Mouse (Mus musculus) heart, adult 2 months (tissue): ENCODE measurements at regions not wholly inside any gene's neighbourhood (a gene's known extent, or its start where the extent isn't known, plus 50 kb on each side); places are given as distances from the start of the nearest gene placed in this dataset.

Source experiments
- CTCF ChIP-seq: fragments of 200-600 bp; IDR thresholded peaks from 2 replicates; pipeline ENCODE4 v1.8.1; 2022; ENCODE audit warnings: antibody characterized with exemption, mild to moderate bottlenecking, moderate library complexity
- EP300 ChIP-seq: fragments of 200-500 bp; IDR thresholded peaks from 2 replicates; pipeline ENCODE4 v1.6.1; 2011; ENCODE audit warnings: low read depth, low read length, control low read depth; ENCODE audit not compliant: insufficient read depth
- POLR2A ChIP-seq: fragments of 200-500 bp; IDR thresholded peaks from 2 replicates; pipeline ENCODE4 v1.6.1; 2011; ENCODE audit warnings: mild to moderate bottlenecking, low read depth, low read length, control low read depth; ENCODE audit not compliant: insufficient read depth

GRCm38 (mm10) chr5:74857161-74857560, 154.4 kb upstream of the Lnx1 start:
- no peak for TF ChIP-seq CTCF
- TF ChIP-seq EP300 = no peak
- no peak for TF ChIP-seq POLR2A
